Mouse (Mus musculus) brain, embryonic 14.5 days (tissue): ENCODE results near the gene Tomt. TPM values are rescaled to one million over a fixed set of nuclear protein-coding genes. Genes with fewer than 3 reads are reported as not detected.
"Not testable (repeated sequence)": the region's sequence is repeated elsewhere in the genome, so short reads cannot be mapped to it uniquely, and the experiment has no call there.

Source experiments
- DNase-seq: peaks from one replicate; pipeline ENCODE4 v3.0.0-alpha.2; 2011; ENCODE audit warnings: low read depth
- CTCF ChIP-seq: fragments of 200-500 bp; IDR thresholded peaks from 2 replicates; pipeline ENCODE4 v1.5.1; 2012; ENCODE audit warnings: inconsistent platforms, mild to moderate bottlenecking, moderate library complexity, borderline replicate concordance; ENCODE audit not compliant: insufficient read depth, insufficient read length; ENCODE audit errors: extremely low read depth
- POLR2A ChIP-seq: fragments of 200-500 bp; IDR thresholded peaks from 2 replicates; pipeline ENCODE4 v1.6.1; 2012; ENCODE audit warnings: mild to moderate bottlenecking, inconsistent platforms, borderline replicate concordance; ENCODE audit not compliant: poor library complexity, insufficient read depth, insufficient read length, severe bottlenecking; ENCODE audit errors: extremely low read depth
- polyA plus RNA-seq: library from polyadenylated mRNA; depleted of rRNA; stranded (reverse); fragments of >200 nt; gene quantifications from 2 replicates; pipeline ENCODE4 v1.2.3, GENCODE M21; 2012; rRNA removed

Tomt gene
- 0.18 and 0.33 TPM in 2 replicates for polyA plus RNA-seq

- DNase-seq, result no peak
Measured at GRCm38 (mm10) chr7:101906287-101906681, at the start of gene Tomt. Gene Tomt, minus strand, starts transcription at chr7:101906359.

GRCm38 (mm10) chr7:101955862-101956261, 49.7 kb upstream of the Tomt start:
- TF ChIP-seq CTCF (no peak), POLR2A (no peak)
- DNase-seq, result no peak

More at GRCm38 (mm10) chr7:101906287-101906681, at the start of gene Tomt:
- TF ChIP-seq POLR2A, result no peak

GRCm38 (mm10) chr7:101955276-101955675, 49.1 kb upstream of the Tomt start:
- DNase-seq, result no peak
- TF ChIP-seq CTCF, result no peak
- no peak for TF ChIP-seq POLR2A

GRCm38 (mm10) chr7:101954163-101954562, 48.0 kb upstream of the Tomt start:
- TF ChIP-seq CTCF (no peak), POLR2A (no peak)
- no peak for DNase-seq

GRCm38 (mm10) chr7:101952098-101952497, 45.9 kb upstream of the Tomt start:
- TF ChIP-seq CTCF, result no peak
- TF ChIP-seq POLR2A, result no peak
- no peak for DNase-seq

GRCm38 (mm10) chr7:101951648-101952047, 45.5 kb upstream of the Tomt start:
- TF ChIP-seq POLR2A (no peak), CTCF (no peak)
- no peak for DNase-seq

GRCm38 (mm10) chr7:101949008-101949407, 42.8 kb upstream of the Tomt start:
- DNase-seq, result not testable (repeated sequence)

GRCm38 (mm10) chr7:101939758-101940157, 33.6 kb upstream of the Tomt start:
- TF ChIP-seq CTCF (no peak), POLR2A (no peak)
- DNase-seq, result no peak

GRCm38 (mm10) chr7:101938348-101938747, 32.2 kb upstream of the Tomt start:
- no peak for DNase-seq
- TF ChIP-seq CTCF (no peak), POLR2A (no peak)

- TF ChIP-seq CTCF (no peak), POLR2A (no peak)
- no peak for DNase-seq
Measured at GRCm38 (mm10) chr7:101937569-101937968, 31.4 kb upstream of the Tomt start.

GRCm38 (mm10) chr7:101936996-101937395, 30.8 kb upstream of the Tomt start:
- DNase-seq, result no peak
- TF ChIP-seq POLR2A (no peak), CTCF (no peak)

GRCm38 (mm10) chr7:101935957-101936356, 29.8 kb upstream of the Tomt start:
- DNase-seq, result no peak

GRCm38 (mm10) chr7:101933751-101934240, 27.6 kb upstream of the Tomt start, which contains the start of the genes Lrrc51 and Numa1:
Gene Lrrc51, minus strand, starts transcription at chr7:101933895.
Gene Numa1, plus strand, starts transcription at chr7:101934111.
- peak; percentile 99 for DNase-seq
- 0 out of 2 replicates have a peak, but pooled peaks have one; percentile 32 for TF ChIP-seq POLR2A
- TF ChIP-seq CTCF, result no peak

More at GRCm38 (mm10) chr7:101935957-101936356, 29.8 kb upstream of the Tomt start:
- TF ChIP-seq POLR2A (no peak), CTCF (no peak)
